Mouse (Mus musculus): ENCODE measurements around the gene Hdac7. TPM values are rescaled to one million over a fixed set of nuclear protein-coding genes. Genes with fewer than 3 reads are reported as not detected.

Hdac7 gene
- polyA plus RNA-seq, 1 experiment from 2014 or later, result 24.1 TPM

DNA sequence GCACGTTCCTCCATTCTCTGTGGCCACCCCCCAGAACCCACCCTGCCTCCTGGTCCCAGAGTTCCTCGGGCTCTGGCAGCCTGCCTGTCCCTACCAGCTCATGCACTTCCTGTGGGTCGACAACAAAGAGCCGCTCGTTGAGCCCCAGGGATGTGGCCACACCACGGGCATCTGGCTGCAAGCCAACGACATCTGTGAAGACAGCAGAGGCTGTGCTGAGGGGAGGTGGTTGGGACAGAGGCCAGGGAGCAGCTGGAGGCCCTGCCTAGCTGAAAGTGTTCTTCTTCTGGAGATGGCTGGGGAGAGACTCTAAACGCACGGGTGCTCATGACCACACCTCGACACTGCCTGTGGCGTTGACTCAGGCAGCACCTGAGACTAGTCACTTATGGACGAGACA, 93.6 kb downstream of the Hdac7 start:
- Histone ChIP-seq H3K9me3 (no peaks in the 10 kb centered on the region), H3K4me3 (replicated peaks) (no peak overlapping the region), H3K27ac (peak overlapping the region; percentile 50; the same call in 1 of the 2 replicates), H3K36me3 (replicated peaks) (no peaks in the 10 kb centered on the region), H3K4me2 (peak overlapping the region; percentile 13; the same call in 1 of the 2 replicates), H3K27me3 (peaks cover 8% of the 10 kb centered on the region; the same call in 1 of the 2 replicates), H3K4me1 (peaks cover 21% of the 10 kb centered on the region), H3K9ac (no peak overlapping the region)
- peak; percentile 90 for ATAC-seq (ENCODE audit: low FRiP score)
- 46% methylated on average over 12 of the region's 12 CpGs for WGBS

DNA sequence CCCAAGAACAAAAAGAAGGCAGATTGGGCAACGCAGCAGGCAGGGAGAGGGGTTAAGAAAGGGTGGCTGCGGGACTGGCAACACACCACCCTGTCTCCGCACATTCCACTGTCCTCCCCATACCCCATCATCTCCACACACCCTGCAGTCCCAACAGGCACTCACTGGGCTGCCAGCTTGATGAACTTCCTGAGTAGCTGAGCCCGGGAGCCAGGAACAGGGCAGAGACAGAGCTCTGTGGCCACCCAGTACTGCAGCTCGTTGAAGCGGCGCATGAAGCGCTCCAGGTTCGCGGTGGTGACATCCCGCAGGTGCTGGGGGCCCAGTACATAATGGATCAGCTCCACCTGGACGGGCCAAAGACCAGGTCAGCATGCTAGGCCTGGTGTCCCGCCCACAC, 94.5 kb downstream of the Hdac7 start:
- H3K27me3 ChIP-seq, result peaks cover under 1% of the 10 kb centered on the region; the same call in 1 of the 2 replicates
- WGBS, result 89% methylated on average over 13 of the region's 13 CpGs
- no peak for ATAC-seq (ENCODE audit: low FRiP score)
- 0 out of 2 replicates have a peak overlapping the region, but pooled peaks have one; percentile 50 for H3K27ac ChIP-seq
- H3K9ac ChIP-seq, result no peak overlapping the region
- H3K36me3 ChIP-seq (replicated peaks), result no peaks in the 10 kb centered on the region
- H3K4me1 ChIP-seq, result peaks cover 25% of the 10 kb centered on the region
- no peak overlapping the region for H3K4me2 ChIP-seq
- H3K4me3 ChIP-seq (replicated peaks), result no peak overlapping the region
- H3K9me3 ChIP-seq, result no peaks in the 10 kb centered on the region

- ATAC-seq (ENCODE audit: low FRiP score), result no peak
- Histone ChIP-seq H3K4me1 (peaks cover 26% of the 10 kb centered on the region), H3K4me2 (no peak overlapping the region), H3K27ac (no peak overlapping the region), H3K27me3 (no peaks in the 10 kb centered on the region), H3K9me3 (no peaks in the 10 kb centered on the region), H3K4me3 (replicated peaks) (no peak overlapping the region), H3K36me3 (replicated peaks) (no peaks in the 10 kb centered on the region), H3K9ac (no peak overlapping the region)
- 91% methylated on average over 9 of the region's 9 CpGs for WGBS
Measured at GRCm38 (mm10) chr15:97749397-97749796, 94.9 kb downstream of the Hdac7 start.

DNA sequence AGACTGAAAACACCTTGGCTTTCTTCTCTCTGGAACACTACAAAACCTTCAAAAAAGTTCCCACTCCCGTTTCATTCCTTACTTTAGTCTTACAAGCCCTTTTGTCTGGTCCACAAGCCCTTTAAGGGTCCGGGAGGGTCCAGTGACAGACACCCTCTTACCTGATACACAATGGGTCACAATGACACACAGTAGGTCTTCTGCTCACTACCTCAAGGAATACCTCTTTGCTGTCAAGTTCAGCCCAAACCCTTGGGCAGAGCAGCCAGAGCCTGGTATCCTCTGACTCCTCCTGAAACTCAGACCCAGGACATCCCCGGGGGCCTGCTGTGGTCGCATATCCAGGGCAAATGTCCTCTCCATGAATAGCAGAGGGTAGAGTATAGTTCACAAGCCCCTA, 95.3 kb downstream of the Hdac7 start:
- no peak for ATAC-seq (ENCODE audit: low FRiP score)
- H3K9ac ChIP-seq, result no peak overlapping the region
- no peaks in the 10 kb centered on the region for H3K36me3 ChIP-seq (replicated peaks)
- H3K4me3 ChIP-seq (replicated peaks), result no peak overlapping the region
- H3K9me3 ChIP-seq, result no peaks in the 10 kb centered on the region
- no peak overlapping the region for H3K27ac ChIP-seq
- 89% methylated on average over 4 of the region's 4 CpGs for WGBS
- peaks cover 26% of the 10 kb centered on the region for H3K4me1 ChIP-seq
- no peaks in the 10 kb centered on the region for H3K27me3 ChIP-seq
- H3K4me2 ChIP-seq, result no peak overlapping the region

DNA sequence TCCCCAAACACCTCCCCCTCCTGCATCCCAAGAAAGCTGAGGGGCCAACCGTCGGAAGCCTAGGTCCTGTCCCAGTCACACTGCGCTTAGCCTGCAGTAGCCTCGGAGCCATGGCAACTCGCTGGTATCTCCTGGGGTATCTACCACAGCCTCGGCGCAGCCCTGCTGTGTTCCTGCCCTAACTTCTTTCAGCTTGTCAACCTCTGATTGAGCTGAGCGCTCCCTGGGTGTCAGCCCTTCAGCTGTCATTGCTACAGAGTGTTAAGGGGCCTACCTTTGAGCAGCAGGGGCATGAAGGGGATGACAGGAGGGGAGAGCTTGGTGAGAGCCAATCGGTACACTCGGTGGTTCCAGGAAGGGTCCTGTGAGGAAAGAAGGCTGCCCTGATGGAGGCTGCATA, 96.0 kb downstream of the Hdac7 start:
- H3K9me3 ChIP-seq, result no peaks in the 10 kb centered on the region
- H3K4me2 ChIP-seq, result no peak overlapping the region
- no peak overlapping the region for H3K4me3 ChIP-seq (replicated peaks)
- no peaks in the 10 kb centered on the region for H3K36me3 ChIP-seq (replicated peaks)
- H3K4me1 ChIP-seq, result peaks cover 26% of the 10 kb centered on the region
- H3K27me3 ChIP-seq, result no peaks in the 10 kb centered on the region
- no peak overlapping the region for H3K27ac ChIP-seq
- no peak overlapping the region for H3K9ac ChIP-seq
- ATAC-seq (ENCODE audit: low FRiP score), result no peak
- WGBS, result 53% methylated on average over 10 of the region's 10 CpGs

DNA sequence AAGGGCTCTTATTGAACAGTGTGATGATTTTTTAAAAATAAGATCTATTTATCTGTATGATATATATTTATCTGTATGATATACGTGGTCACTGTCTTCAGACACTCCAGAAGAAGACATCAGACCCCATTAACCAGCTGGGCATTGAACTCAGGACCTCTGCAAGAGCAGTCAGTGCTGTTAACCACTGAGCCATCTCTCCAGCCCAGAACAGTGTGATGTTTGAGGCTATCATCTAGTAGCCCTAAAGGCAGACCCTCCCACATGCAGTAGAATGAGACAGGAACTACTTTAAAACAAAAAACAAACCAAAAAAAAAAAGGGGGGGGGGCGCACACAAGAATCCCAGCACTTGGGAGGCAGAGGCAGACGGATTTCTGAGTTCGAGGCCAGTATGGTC, 96.8 kb downstream of the Hdac7 start:
- H3K4me2 ChIP-seq, result no peak overlapping the region
- no peak overlapping the region for H3K4me3 ChIP-seq (replicated peaks)
- 73% methylated on average over 4 of the region's 4 CpGs for WGBS
- no peak overlapping the region for H3K27ac ChIP-seq
- peaks cover 27% of the 10 kb centered on the region for H3K4me1 ChIP-seq
- ATAC-seq (ENCODE audit: low FRiP score), result no peak
- H3K27me3 ChIP-seq, result no peaks in the 10 kb centered on the region
- no peaks in the 10 kb centered on the region for H3K36me3 ChIP-seq (replicated peaks)
- H3K9ac ChIP-seq, result no peak overlapping the region
- H3K9me3 ChIP-seq, result no peaks in the 10 kb centered on the region

GRCm38 (mm10) chr15:97746748-97747147, 97.6 kb downstream of the Hdac7 start:
- Histone ChIP-seq H3K27me3 (no peaks in the 10 kb centered on the region), H3K4me2 (no peak overlapping the region), H3K4me3 (replicated peaks) (no peak overlapping the region), H3K36me3 (replicated peaks) (no peaks in the 10 kb centered on the region), H3K9ac (no peak overlapping the region), H3K4me1 (peaks cover 34% of the 10 kb centered on the region), H3K27ac (no peak overlapping the region), H3K9me3 (no peaks in the 10 kb centered on the region)
- ATAC-seq (ENCODE audit: low FRiP score), result no peak
- WGBS, result 93% methylated on average over 24 of the region's 24 CpGs

DNA sequence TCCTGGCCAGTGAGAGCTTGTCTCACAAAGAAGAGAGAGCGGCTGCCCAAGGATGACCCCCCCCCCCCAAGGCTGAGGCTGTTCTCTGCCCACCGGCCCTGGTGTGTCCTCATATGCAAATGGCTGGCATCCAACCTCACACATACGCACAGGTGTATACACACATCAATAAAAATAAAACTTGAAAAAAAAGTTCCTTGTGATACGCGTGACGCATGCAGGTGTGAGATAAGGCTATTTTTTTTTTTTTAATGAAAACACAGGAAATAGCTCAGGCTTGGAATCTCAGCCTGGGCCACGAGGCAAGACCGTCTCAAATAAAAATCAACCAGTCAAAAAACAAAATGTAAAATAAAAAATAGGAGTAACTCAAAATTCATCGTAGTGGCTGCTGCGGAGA, 98.0 kb downstream of the Hdac7 start:
- Histone ChIP-seq H3K9me3 (no peaks in the 10 kb centered on the region), H3K4me3 (replicated peaks) (no peak overlapping the region), H3K4me2 (no peak overlapping the region), H3K27me3 (no peaks in the 10 kb centered on the region), H3K4me1 (peaks cover 34% of the 10 kb centered on the region), H3K27ac (no peak overlapping the region), H3K9ac (no peak overlapping the region), H3K36me3 (replicated peaks) (no peaks in the 10 kb centered on the region)
- WGBS, result 91% methylated on average over 10 of the region's 10 CpGs
- ATAC-seq (ENCODE audit: low FRiP score), result no peak

DNA sequence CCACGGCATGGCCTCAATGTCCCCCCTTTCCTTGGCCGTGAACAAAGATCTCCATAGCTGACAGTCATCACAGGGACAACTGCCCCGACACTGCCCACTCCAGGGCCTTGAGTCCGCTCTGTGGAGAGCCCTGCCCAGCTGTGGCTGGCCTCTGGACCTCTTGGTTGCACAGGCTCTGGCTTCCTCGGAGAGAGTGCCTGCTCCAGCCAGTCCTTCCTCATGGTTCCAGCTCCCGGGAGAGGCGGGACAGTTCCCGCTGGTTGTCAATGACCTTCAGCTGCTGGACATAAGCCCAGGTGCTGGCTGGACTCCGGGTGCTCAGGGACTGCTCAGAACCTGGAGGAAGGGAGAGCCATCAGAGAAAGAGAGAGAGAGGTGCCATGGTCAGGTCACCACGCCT, 99.0 kb downstream of the Hdac7 start:
- ATAC-seq (ENCODE audit: low FRiP score), result no peak
- Histone ChIP-seq H3K4me2 (no peak overlapping the region), H3K4me1 (peaks cover 27% of the 10 kb centered on the region), H3K9me3 (no peaks in the 10 kb centered on the region), H3K9ac (no peak overlapping the region), H3K36me3 (replicated peaks) (no peaks in the 10 kb centered on the region), H3K27me3 (no peaks in the 10 kb centered on the region), H3K27ac (no peak overlapping the region), H3K4me3 (replicated peaks) (no peak overlapping the region)
- 86% methylated on average over 10 of the region's 10 CpGs for WGBS

DNA sequence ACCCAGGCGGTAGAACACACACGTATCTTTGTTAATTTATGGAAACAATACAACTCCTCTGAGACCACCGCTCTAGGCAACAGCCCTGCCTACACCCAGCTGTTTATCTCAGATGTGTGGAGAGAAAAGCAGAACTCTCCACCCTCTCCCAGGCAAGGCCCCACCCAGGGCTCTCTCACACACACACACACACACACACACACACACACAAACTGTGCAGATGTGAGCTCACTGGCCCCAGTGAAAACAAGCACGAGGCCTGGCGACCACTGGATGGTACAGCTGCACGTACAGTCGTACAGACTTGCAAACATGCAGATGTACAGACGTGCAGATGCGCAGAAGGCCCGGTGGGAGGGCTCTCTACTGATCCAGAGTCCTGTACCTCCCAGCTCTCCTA, 99.4 kb downstream of the Hdac7 start:
- H3K9me3 ChIP-seq, result no peaks in the 10 kb centered on the region
- no peak overlapping the region for H3K4me3 ChIP-seq (replicated peaks)
- no peak overlapping the region for H3K4me2 ChIP-seq
- ATAC-seq (ENCODE audit: low FRiP score), result no peak
- 77% methylated on average over 10 of the region's 10 CpGs for WGBS
- no peak overlapping the region for H3K9ac ChIP-seq
- peaks cover 23% of the 10 kb centered on the region for H3K4me1 ChIP-seq
- H3K36me3 ChIP-seq (replicated peaks), result no peaks in the 10 kb centered on the region
- H3K27me3 ChIP-seq, result no peaks in the 10 kb centered on the region
- 0 out of 2 replicates have a peak overlapping the region, but pooled peaks have one; percentile 25 for H3K27ac ChIP-seq

DNA sequence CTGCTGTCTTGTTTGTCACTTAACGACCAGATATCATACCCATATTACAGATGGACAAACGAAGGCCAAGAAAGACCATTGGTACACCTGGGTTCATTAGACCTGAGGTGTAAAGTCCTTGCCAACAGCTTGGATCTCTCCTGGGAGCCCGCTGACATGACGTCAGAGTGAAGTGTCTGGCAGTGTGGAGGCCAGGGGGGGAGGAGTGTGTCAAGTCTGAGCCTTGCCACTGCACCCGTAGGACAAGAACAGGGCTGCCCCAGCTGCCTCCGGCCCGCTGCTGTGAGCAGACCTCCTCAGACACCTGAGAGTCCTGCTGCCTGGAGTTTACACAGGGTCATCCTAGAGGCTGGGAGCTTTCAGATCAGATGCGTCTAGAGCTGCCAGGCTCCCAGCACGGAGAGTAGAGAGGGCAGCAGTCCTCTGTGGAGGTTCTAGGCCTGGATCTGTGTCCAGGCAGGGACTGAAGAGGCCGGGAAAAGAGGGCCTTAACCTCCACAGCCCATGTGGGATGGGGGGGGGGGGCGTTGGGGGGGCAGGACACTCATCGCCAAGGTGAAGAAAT, 100.3 kb downstream of the Hdac7 start:
- Histone ChIP-seq H3K27me3 (no peaks in the 10 kb centered on the region), H3K36me3 (replicated peaks) (no peaks in the 10 kb centered on the region), H3K9me3 (no peaks in the 10 kb centered on the region), H3K4me2 (no peak overlapping the region), H3K4me1 (peaks cover 23% of the 10 kb centered on the region), H3K4me3 (replicated peaks) (no peak overlapping the region), H3K27ac (no peak overlapping the region; the same call in 1 of the 2 replicates), H3K9ac (no peak overlapping the region)
- WGBS, result 75% methylated on average over 11 of the region's 12 CpGs
- ATAC-seq (ENCODE audit: low FRiP score), result no peak

- 87% methylated on average over 5 of the region's 5 CpGs for WGBS
- ATAC-seq (ENCODE audit: low FRiP score), result no peak
Measured at GRCm38 (mm10) chr15:97743210-97743609, 101.1 kb downstream of the Hdac7 start.

More at GRCm38 (mm10) chr15:97743210-97743609, 101.1 kb downstream of the Hdac7 start:
- Histone ChIP-seq H3K4me2 (no peak overlapping the region), H3K4me1 (peaks cover 18% of the 10 kb centered on the region), H3K4me3 (replicated peaks) (no peak overlapping the region), H3K27me3 (no peaks in the 10 kb centered on the region), H3K36me3 (replicated peaks) (no peaks in the 10 kb centered on the region), H3K9ac (no peak overlapping the region), H3K9me3 (no peaks in the 10 kb centered on the region), H3K27ac (no peak overlapping the region)
